Mouse (Mus musculus): Measurements from ENCODE around the gene Arpp21. TPM values are rescaled to one million over a fixed set of nuclear protein-coding genes. Genes with fewer than 3 reads are reported as not detected.

Arpp21 gene
- polyA plus RNA-seq, 1 experiment: 5.9 TPM

DNA sequence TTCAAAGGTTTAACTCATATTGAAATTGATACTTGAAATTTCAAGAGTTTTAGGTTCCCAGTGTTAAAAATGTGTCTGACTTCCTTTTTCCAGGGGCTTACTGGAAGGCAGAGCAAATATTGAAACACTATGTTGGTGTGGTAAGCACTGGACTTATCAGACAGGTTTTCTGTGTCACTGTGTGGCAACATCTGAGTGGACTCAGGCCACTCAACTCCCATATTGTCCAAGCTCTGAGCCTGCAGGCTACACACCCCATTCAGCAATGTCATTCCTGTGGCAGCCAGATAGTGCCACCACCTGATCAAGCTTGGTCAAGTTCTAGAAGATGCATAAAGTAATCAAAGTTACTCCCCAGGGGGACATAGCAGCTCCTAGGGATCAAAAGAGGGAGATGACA lies 97.9 kb downstream of the Arpp21 start:
- no peak overlapping the region for H3K27ac ChIP-seq (ENCODE audit: control insufficient read depth, insufficient read depth, low read depth, low read length, poor library complexity)
- H3K4me1 ChIP-seq (ENCODE audit: control insufficient read depth, insufficient read depth, low read length): no peaks in the 10 kb centered on the region; the same call in 1 of the 2 replicates
- no peak for TF ChIP-seq POLR2A (IDR thresholded peaks at IDR 0.05; ENCODE audit: borderline replicate concordance, control insufficient read depth, low read depth, low read length)
- TF ChIP-seq CTCF (IDR thresholded peaks at IDR 0.05; ENCODE audit: control insufficient read depth, insufficient read depth, low read length): no peak
- no peak overlapping the region for H3K4me3 ChIP-seq (replicated peaks; ENCODE audit: control insufficient read depth, low read depth, low read length)

DNA sequence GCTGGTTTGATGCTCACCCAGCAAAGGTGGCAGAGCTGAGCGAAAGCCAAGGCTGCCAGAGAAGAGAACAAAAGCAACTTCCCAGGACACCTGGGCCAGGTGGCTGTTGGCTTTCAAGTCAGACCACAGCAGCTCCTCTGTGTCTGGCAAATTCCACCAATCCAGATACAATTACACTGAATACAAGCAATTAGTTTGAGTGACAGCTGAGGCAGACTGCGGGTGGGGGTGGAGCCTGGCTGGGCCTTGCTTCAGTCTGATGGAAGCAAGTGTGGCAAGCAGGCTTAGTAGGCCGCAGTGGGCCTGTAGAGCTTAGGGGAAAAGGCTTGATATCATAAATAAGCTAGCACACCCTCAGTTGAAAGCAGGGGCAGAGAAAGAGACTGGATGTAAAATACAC lies 104.9 kb downstream of the Arpp21 start:
- H3K4me3 ChIP-seq (replicated peaks; ENCODE audit: control insufficient read depth, low read depth, low read length): no peak overlapping the region
- H3K27ac ChIP-seq (ENCODE audit: control insufficient read depth, insufficient read depth, low read depth, low read length, poor library complexity): no peak overlapping the region
- H3K4me1 ChIP-seq (ENCODE audit: control insufficient read depth, insufficient read depth, low read length): no peaks in the 10 kb centered on the region
- 75% methylated on average over 3 of the region's 3 CpGs for WGBS
- TF ChIP-seq POLR2A (IDR thresholded peaks at IDR 0.05; ENCODE audit: borderline replicate concordance, control insufficient read depth, low read depth, low read length) (no peak), CTCF (IDR thresholded peaks at IDR 0.05; ENCODE audit: control insufficient read depth, insufficient read depth, low read length) (no peak)

- WGBS: 45% methylated on average over 10 of the region's 10 CpGs
- TF ChIP-seq POLR2A (IDR thresholded peaks at IDR 0.05; ENCODE audit: borderline replicate concordance, control insufficient read depth, low read depth, low read length) (no peak), CTCF (IDR thresholded peaks at IDR 0.05; ENCODE audit: control insufficient read depth, insufficient read depth, low read length) (no peak)
- H3K4me1 ChIP-seq (ENCODE audit: control insufficient read depth, insufficient read depth, low read length): no peaks in the 10 kb centered on the region
- H3K27ac ChIP-seq (ENCODE audit: control insufficient read depth, insufficient read depth, low read depth, low read length, poor library complexity): no peak overlapping the region
- H3K4me3 ChIP-seq (replicated peaks; ENCODE audit: control insufficient read depth, low read depth, low read length): no peak overlapping the region
Observed at GRCm38 (mm10) chr9:112124667-112125066, 111.1 kb downstream of the Arpp21 start.

- no peak overlapping the region for H3K4me3 ChIP-seq (replicated peaks; ENCODE audit: control insufficient read depth, low read depth, low read length)
- WGBS: 82% methylated on average over 4 of the region's 4 CpGs
- no peak overlapping the region for H3K27ac ChIP-seq (ENCODE audit: control insufficient read depth, insufficient read depth, low read depth, low read length, poor library complexity)
- TF ChIP-seq POLR2A (IDR thresholded peaks at IDR 0.05; ENCODE audit: borderline replicate concordance, control insufficient read depth, low read depth, low read length): no peak
- no peak for TF ChIP-seq CTCF (IDR thresholded peaks at IDR 0.05; ENCODE audit: control insufficient read depth, insufficient read depth, low read length)
- H3K4me1 ChIP-seq (ENCODE audit: control insufficient read depth, insufficient read depth, low read length): no peaks in the 10 kb centered on the region
Observed at GRCm38 (mm10) chr9:112124184-112124583, 111.6 kb downstream of the Arpp21 start.

DNA sequence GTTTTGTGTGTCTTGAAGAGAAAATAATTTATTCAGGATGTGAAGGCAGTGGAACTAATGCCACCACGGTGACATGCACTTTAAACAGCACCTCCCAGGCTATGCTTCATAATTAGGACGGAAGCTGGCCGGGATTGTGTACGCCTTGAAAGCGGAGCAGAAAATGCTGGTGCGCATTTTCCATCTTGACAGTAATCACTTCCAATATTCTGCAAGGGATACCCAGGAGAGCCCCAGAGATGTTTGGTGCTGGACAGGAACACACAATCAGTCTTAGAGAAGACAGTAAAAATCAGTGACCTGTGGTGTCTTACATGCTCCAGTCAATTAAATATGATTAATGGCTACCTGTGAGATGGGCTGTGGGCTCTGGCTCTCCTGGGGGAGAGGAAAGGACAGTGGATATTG lies 112.3 kb downstream of the Arpp21 start:
- WGBS: 76% methylated on average over 6 of the region's 6 CpGs
- Histone ChIP-seq H3K27ac (ENCODE audit: control insufficient read depth, insufficient read depth, low read depth, low read length, poor library complexity) (no peak overlapping the region), H3K4me3 (replicated peaks; ENCODE audit: control insufficient read depth, low read depth, low read length) (no peak overlapping the region), H3K4me1 (ENCODE audit: control insufficient read depth, insufficient read depth, low read length) (no peaks in the 10 kb centered on the region)
- TF ChIP-seq POLR2A (IDR thresholded peaks at IDR 0.05; ENCODE audit: borderline replicate concordance, control insufficient read depth, low read depth, low read length) (no peak), CTCF (IDR thresholded peaks at IDR 0.05; ENCODE audit: control insufficient read depth, insufficient read depth, low read length) (no peak)

DNA sequence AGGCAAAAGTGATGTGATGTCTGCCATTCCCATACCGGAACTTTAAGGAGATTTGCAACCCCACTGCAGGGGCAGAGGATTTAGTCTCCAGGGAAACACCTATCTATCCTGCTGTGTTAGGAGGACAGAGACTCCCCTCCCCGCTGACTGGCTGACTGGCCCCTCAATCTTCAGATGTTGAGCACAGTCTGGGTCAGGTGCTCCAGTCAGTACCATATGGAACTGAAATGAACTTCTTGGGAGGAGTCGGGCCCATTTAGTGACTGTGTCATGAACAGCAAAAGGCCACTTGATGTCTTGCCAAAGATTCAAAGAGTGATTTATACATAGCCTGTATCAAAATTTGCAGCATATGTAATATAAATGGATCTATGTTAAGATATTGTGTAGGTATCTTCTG lies 116.2 kb downstream of the Arpp21 start:
- 80% methylated on average over 3 of the region's 3 CpGs for WGBS
- H3K4me1 ChIP-seq (ENCODE audit: control insufficient read depth, insufficient read depth, low read length): no peaks in the 10 kb centered on the region; the same call in 1 of the 2 replicates
- TF ChIP-seq POLR2A (IDR thresholded peaks at IDR 0.05; ENCODE audit: borderline replicate concordance, control insufficient read depth, low read depth, low read length) (no peak), CTCF (IDR thresholded peaks at IDR 0.05; ENCODE audit: control insufficient read depth, insufficient read depth, low read length) (no peak)
- H3K4me3 ChIP-seq (replicated peaks; ENCODE audit: control insufficient read depth, low read depth, low read length): no peak overlapping the region
- no peak overlapping the region for H3K27ac ChIP-seq (ENCODE audit: control insufficient read depth, insufficient read depth, low read depth, low read length, poor library complexity)

- WGBS: 45% methylated on average over 7 of the region's 7 CpGs
- Histone ChIP-seq H3K27ac (ENCODE audit: control insufficient read depth, insufficient read depth, low read depth, low read length, poor library complexity) (no peak overlapping the region), H3K4me1 (ENCODE audit: control insufficient read depth, insufficient read depth, low read length) (no peaks in the 10 kb centered on the region; the same call in 1 of the 2 replicates), H3K4me3 (replicated peaks; ENCODE audit: control insufficient read depth, low read depth, low read length) (no peak overlapping the region)
- TF ChIP-seq CTCF (IDR thresholded peaks at IDR 0.05; ENCODE audit: control insufficient read depth, insufficient read depth, low read length) (no peak), POLR2A (IDR thresholded peaks at IDR 0.05; ENCODE audit: borderline replicate concordance, control insufficient read depth, low read depth, low read length) (no peak)
Observed at GRCm38 (mm10) chr9:112119106-112119433, 116.7 kb downstream of the Arpp21 start.

DNA sequence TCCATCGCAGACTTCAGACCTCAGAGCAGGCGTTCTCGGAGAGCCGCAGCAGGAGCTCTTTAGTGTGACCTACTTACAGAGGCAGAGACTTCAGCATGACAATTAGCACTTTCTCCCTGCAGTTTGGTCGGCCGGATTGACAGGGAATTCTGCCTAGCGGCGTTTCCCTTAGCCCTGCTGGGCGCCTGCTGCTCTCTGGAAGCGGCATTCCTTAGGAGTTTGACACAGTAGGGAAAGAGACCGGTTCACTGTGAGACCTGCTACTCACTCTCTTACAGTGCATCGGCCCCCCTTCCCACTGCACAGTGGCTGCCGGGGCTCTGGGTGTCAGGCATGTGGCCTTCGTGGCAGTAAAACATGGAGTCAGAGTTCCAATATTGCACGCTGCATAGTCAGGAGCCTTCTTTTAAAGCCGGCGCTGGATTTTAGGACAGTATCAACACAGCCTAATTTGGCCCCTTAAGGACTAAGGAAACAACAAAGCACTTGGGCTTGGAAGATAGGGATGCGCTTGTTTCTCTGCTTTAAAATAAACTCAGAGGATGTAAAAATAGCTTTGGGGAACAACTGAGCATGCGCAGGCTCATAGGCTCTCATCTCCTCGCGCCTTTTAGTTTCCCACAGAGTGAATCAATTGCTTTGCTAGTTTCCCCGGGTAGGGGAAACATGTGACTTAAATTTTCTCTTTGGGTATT lies 117.2 kb downstream of the Arpp21 start:
- H3K4me1 ChIP-seq (ENCODE audit: control insufficient read depth, insufficient read depth, low read length): no peaks in the 10 kb centered on the region; the same call in 1 of the 2 replicates
- TF ChIP-seq POLR2A (IDR thresholded peaks at IDR 0.05; ENCODE audit: borderline replicate concordance, control insufficient read depth, low read depth, low read length) (no peak), CTCF (IDR thresholded peaks at IDR 0.05; ENCODE audit: control insufficient read depth, insufficient read depth, low read length) (no peak)
- WGBS: 30% methylated on average over 22 of the region's 22 CpGs
- H3K27ac ChIP-seq (ENCODE audit: control insufficient read depth, insufficient read depth, low read depth, low read length, poor library complexity): no peak overlapping the region
- H3K4me3 ChIP-seq (replicated peaks; ENCODE audit: control insufficient read depth, low read depth, low read length): no peak overlapping the region
